Mouse (Mus musculus) liver, adult 2 months (tissue): ENCODE data around the gene A830031A19Rik.

ENCODE experiments used
- CTCF ChIP-seq: fragments of 200-500 bp; IDR thresholded peaks from 2 replicates; pipeline ENCODE4 v1.5.1; 2011; ENCODE audit warnings: low read depth, low read length, control low read depth
- POLR2A ChIP-seq: fragments of 200-500 bp; IDR thresholded peaks from 2 replicates; pipeline ENCODE4 v1.6.1; 2011; ENCODE audit warnings: low read length, control low read depth; ENCODE audit not compliant: insufficient read depth; ENCODE audit errors: extremely low read depth

GRCm38 (mm10) chr11:24084077-24084476 is 9.2 kb upstream of the A830031A19Rik start:
- TF ChIP-seq CTCF (no peak), POLR2A (no peak)
